Mouse (Mus musculus) embryonic facial prominence, embryonic 12.5 days (tissue): ENCODE data around the gene Acad10. TPM values are rescaled to one million over a fixed set of nuclear protein-coding genes. Genes with fewer than 3 reads are reported as not detected.

Source experiments
- ATAC-seq: fragments of 200-750 bp; cut with Nextera tagmentation; 2 replicates; pipeline ENCODE4 v1.8.0; 2017; ENCODE audit not compliant: insufficient number of reproducible peaks, insufficient read depth, low FRiP score, low TSS enrichment
- H3K27ac ChIP-seq: fragments of 300-500 bp; sonication (generic); 2 replicates; pipeline ENCODE4 v1.5.1; 2016; ENCODE audit warnings: mild to moderate bottlenecking
- H3K27me3 ChIP-seq: fragments of 300-500 bp; sonication (generic); 2 replicates; pipeline ENCODE4 v1.6.1; 2016; ENCODE audit warnings: mild to moderate bottlenecking, moderate library complexity
- H3K36me3 ChIP-seq: fragments of 300-500 bp; sonication (generic); 2 replicates; pipeline ENCODE4 v1.6.1; 2016; ENCODE audit warnings: mild to moderate bottlenecking
- H3K4me1 ChIP-seq: fragments of 300-500 bp; sonication (generic); 2 replicates; pipeline ENCODE4 v1.6.1; 2016
- H3K4me2 ChIP-seq: fragments of 300-500 bp; sonication (generic); replicated peaks from 2 replicates; pipeline ENCODE4 v1.6.1; 2016; ENCODE audit warnings: mild to moderate bottlenecking, moderate library complexity
- H3K4me3 ChIP-seq: fragments of 300-500 bp; sonication (generic); 2 replicates; pipeline ENCODE4 v1.5.1; 2016; ENCODE audit warnings: mild to moderate bottlenecking
- H3K9ac ChIP-seq: fragments of 300-500 bp; sonication (generic); 2 replicates; pipeline ENCODE4 v1.6.1; 2016; ENCODE audit warnings: mild to moderate bottlenecking, moderate library complexity
- H3K9me3 ChIP-seq: fragments of 300-500 bp; sonication (generic); 2 replicates; pipeline ENCODE4 v1.6.1; 2016; ENCODE audit warnings: mild to moderate bottlenecking, moderate library complexity
- WGBS: fragments of 180-500 bp; shearing (Covaris S2); methylation state at CpG from one replicate; pipeline ENCODE4 v1.1.7; 2016; 5-methylcytosine and 5-hydroxymethylcytosine counted together
- polyA plus RNA-seq: library from polyadenylated mRNA; unstranded; fragments of >200 nt; fragmentation: Nextera tagmentation; extraction: Ambion mirVana; gene quantifications from 2 replicates; pipeline ENCODE4 v1.2.1, GENCODE M21; 2016

The Acad10 gene
- polyA plus RNA-seq, 1 experiment from 2014 or later = 2.2 TPM

DNA sequence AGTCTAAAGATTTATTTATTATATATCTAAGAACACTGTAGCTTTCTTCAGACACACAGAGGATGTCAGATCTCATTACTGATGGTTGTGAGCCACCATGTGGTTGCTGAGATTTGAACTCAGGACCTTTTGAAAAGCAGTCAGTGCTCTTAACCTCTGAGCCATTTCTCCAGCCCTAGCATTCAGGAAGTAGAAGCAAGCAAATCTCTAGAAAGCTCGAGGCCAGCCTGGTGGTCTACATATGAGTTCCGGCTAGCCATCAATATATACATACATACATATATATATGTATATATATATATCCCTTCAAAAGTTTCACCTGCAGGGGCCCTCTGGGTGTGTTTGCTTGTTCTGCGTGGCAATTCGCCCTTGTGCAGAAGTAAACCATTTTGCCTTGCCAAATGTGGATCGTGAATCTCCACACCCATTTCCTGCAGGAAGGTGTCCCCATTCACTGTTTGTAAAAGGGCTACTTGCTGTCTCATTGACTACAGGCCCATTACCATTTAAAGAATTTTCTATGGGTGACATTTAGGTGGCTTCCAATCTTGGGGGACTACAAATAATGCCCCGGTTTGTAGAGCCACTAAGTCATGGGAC lies 65.5 kb downstream of the Acad10 start:
- no peaks in the 10 kb centered on the region for H3K9me3 ChIP-seq
- H3K27ac ChIP-seq = peak overlapping the region; percentile 91
- H3K36me3 ChIP-seq = no peaks in the 10 kb centered on the region
- no peak overlapping the region for H3K9ac ChIP-seq
- peak overlapping the region; percentile 92 for H3K4me2 ChIP-seq
- no peak overlapping the region for H3K4me3 ChIP-seq
- no peaks in the 10 kb centered on the region for H3K27me3 ChIP-seq
- peaks cover 15% of the 10 kb centered on the region; the same call in 1 of the 2 replicates for H3K4me1 ChIP-seq
- no peak for ATAC-seq
- 83% methylated on average over 6 of the region's 6 CpGs for WGBS

DNA sequence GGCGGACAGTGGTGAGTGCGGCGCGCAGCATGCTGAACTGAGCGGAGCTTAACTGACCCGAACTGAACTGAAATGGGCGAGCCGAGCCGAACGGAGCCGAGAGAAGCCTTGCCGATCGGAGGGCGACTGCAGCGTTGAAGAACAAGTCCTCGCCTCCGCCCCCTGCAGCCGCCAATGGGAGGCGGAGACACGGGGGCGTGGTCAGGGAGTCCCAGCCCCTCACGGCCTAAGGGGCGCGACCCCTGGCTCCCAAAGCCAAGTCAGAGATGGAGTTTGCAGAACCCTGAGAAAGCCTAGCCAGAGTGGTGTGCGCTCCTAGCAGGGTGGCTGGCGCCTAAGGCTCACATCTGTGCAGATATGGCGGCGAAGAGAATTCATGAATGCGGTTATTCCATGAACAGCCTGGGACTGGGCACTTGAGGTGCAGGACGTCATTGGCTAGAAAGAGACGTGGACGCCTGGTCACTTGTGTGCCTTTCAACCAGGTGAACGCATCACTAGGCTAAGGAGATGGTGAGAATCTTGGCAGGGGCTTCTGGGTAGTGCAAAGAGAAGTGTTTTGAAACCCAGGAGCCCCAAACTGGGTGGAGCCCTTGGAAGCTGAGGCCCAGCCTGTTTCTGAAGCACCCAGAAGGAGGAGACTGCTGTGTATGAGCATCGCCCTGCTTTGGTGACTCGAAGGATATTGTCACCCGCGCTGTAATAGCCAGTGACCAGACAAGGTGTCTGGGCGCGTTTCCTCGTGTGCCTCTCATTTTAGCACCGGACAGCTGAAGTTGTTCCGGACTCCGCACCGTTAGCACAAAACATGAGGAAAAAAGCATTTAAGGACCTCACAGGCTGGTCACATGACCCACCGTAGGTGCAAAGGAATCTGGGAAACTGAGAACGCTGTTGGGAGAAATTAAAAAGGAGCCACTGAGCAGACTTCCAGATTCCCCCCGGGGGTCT lies 66.6 kb downstream of the Acad10 start, which contains the start of gene Aldh2:
Gene Aldh2 (minus strand): TSS at position 374 of the 951 bp plus-strand sequence.
- Histone ChIP-seq H3K4me3 (peak within 1 kb of the TSS; percentile 88), H3K4me1 (peaks cover 15% of the 10 kb centered on the region; the same call in 1 of the 2 replicates), H3K9me3 (no peaks in the 10 kb centered on the region), H3K9ac (peak within 1 kb of the TSS; percentile 77), H3K27me3 (no peaks in the 10 kb centered on the region), H3K36me3 (no peaks in the 10 kb centered on the region), H3K4me2 (peak within 1 kb of the TSS; percentile 92), H3K27ac (peak within 1 kb of the TSS; percentile 91)
- ATAC-seq = peak; percentile 88
- 2% methylated on average over 47 of the region's 47 CpGs for WGBS

DNA sequence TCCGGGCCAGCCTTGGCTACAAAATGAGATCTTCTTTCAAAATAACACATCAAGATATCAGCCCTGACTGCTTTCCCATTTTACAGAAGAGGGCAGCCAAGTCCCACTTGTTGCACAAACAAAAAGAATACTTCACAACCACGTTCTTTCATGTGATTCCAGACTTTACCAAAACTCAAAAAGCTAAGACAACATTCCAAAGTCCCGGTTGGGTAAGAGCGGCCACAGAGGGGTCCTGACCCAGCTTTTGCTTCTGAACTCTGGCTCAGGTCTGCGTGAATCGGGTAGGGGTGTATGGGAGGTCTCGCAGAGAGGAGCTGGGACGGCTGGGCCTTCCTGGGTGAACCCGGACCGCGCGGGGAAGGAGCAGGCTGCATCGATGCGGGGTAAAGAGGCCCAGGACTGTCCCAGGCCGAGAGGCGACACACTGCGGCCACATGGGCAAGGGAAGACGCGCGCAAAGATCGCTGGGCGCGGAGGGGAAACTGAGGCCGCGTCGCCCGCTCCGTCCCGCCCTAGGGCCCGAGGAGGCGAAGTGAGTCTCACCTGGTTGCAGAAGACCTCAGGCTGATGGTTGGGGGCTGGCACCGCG lies 67.4 kb downstream of the Acad10 start:
- Histone ChIP-seq H3K4me3 (peak overlapping the region; percentile 88), H3K27me3 (no peaks in the 10 kb centered on the region), H3K36me3 (no peaks in the 10 kb centered on the region), H3K4me1 (peaks cover 15% of the 10 kb centered on the region; the same call in 1 of the 2 replicates), H3K4me2 (peak overlapping the region; percentile 92), H3K27ac (peak overlapping the region; percentile 91), H3K9ac (peak overlapping the region; percentile 77), H3K9me3 (no peaks in the 10 kb centered on the region)
- peak; percentile 59 for ATAC-seq
- 3% methylated on average over 33 of the region's 33 CpGs for WGBS

DNA sequence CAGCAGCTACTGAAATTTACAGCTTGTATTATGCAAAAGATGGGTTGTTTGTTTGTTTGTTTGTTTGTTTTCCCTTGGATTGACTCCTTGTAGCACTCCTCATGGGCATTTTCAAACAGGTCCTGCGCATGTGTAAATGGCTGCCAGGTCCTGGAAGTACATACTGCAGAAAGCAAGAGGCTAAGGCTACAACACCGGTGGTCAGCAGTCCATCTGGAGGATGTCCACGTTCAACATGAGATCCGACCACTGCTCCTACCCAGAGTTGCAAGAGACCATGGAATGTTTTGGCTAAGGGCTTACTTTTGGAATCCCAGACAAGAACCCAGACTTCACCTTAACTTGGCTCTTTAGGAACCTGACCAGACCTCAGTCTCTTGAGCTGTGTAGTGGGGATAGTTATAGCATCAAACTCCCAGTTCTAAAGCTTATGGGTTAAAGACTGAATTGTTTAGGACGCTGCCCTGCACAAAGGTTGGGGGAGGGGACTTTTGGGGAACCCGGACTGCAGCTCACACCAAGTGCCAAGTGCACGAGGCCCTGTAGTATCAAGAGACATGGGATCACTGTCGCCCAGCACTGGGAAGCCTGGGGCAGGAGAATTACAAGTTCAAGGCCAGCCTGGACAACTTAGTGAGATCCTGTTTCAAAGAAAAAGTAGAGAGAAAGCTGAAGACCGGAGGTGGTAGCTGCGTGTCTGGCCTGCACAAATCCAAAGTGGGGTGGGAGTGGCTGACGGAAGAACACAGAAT lies 68.1 kb downstream of the Acad10 start:
- H3K27me3 ChIP-seq = no peaks in the 10 kb centered on the region
- H3K9me3 ChIP-seq = no peaks in the 10 kb centered on the region
- H3K4me1 ChIP-seq = peaks cover 15% of the 10 kb centered on the region; the same call in 1 of the 2 replicates
- peak overlapping the region; percentile 77 for H3K9ac ChIP-seq
- ATAC-seq = no peak
- WGBS = 56% methylated on average over 11 of the region's 11 CpGs
- H3K4me3 ChIP-seq = peak overlapping the region; percentile 88
- peak overlapping the region; percentile 92 for H3K4me2 ChIP-seq
- H3K27ac ChIP-seq = no peak overlapping the region
- no peaks in the 10 kb centered on the region for H3K36me3 ChIP-seq

DNA sequence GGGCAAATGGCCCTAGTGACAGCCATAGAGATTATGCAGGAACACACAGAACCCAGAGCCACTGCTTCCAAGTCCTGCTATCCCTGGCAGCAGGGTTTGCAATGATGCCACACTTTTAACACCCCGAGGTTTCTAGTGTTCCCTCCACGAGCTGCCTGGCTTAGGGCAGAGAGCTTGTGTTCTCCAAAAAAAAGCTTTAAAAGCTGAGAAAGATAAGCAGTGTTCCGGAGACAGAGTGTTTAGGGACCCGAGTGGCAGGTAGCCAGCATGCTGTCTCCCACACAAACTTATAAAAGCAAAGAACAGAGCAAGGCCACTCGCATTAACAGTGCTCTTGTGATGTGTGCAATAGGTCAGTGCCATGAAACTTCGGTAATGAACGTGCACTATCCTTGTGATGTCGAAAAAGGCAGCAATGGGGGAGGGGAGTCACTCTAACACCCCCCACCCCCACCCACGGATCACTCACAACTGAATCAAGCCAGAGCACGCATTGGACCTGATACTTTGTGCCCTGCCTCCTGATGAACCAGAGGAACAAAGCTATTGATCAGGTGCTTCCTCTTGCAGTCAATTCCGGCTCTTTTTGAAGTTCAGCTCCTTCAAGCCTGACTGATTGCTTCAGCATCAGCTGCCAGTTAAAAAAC lies 68.8 kb downstream of the Acad10 start:
- Histone ChIP-seq H3K27me3 (no peaks in the 10 kb centered on the region), H3K9me3 (no peaks in the 10 kb centered on the region), H3K4me2 (0 out of 2 replicates have a peak overlapping the region, but pooled peaks have one; percentile 92), H3K4me1 (peaks cover 15% of the 10 kb centered on the region; the same call in 1 of the 2 replicates), H3K36me3 (no peaks in the 10 kb centered on the region), H3K9ac (no peak overlapping the region), H3K4me3 (no peak overlapping the region), H3K27ac (no peak overlapping the region)
- 82% methylated on average over 11 of the region's 11 CpGs for WGBS
- no peak for ATAC-seq

DNA sequence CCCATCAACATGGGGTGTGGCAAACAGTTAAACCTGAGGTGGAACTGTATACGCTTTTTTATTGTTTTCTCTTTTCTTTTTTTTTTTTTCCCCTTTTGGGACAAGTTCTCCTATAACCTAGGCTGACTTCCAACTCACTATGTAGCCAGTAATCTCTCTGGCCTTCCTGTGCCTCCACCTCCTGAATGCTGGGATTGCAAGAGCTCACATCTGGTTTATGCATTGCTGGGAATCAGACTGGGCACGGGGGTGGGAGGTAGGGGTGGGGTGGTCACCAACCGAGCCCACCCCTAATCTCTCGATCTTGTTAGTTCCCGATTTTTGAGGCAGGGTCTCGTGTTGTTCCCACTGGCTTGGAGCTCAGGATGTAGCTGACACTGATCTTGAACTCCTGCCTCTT lies 70.4 kb downstream of the Acad10 start:
- 88% methylated on average over 6 of the region's 6 CpGs for WGBS
- no peak overlapping the region for H3K4me2 ChIP-seq
- no peaks in the 10 kb centered on the region for H3K27me3 ChIP-seq
- no peaks in the 10 kb centered on the region for H3K9me3 ChIP-seq
- H3K27ac ChIP-seq = no peak overlapping the region
- no peak overlapping the region for H3K9ac ChIP-seq
- no peak for ATAC-seq
- H3K4me3 ChIP-seq = no peak overlapping the region
- no peaks in the 10 kb centered on the region for H3K36me3 ChIP-seq
- H3K4me1 ChIP-seq = peaks cover 15% of the 10 kb centered on the region; the same call in 1 of the 2 replicates

DNA sequence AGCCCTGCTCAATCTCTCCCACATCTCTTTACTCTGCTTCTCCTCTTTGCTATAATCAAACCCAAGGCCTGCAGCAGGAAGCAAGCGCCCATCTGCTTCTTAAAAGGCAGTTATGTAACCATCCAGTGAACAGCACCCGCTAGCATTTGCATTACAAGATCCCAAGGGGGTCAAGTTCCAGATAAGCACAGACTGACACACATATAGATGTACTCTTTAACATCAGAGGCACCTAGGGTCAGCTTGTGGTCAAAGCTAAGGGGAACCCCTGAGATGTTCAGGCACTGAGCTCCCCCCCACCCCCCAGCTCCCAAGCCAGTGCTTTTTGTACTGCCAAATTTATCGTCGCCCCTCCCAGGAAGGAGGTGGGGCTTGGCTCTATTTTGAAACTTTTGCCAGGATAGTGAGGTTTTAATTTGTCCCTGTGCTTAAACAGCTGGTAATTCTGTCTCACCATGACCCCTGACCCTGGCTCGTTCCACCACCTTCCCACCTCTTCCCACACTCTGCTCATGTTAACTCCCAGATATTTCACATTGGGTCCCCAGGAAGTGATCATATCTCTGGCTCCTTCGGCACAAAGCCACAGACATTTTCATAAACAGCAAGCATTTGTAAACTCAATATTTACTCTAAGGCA lies 73.8 kb downstream of the Acad10 start:
- H3K9ac ChIP-seq = no peak overlapping the region
- no peak for ATAC-seq
- 56% methylated on average over 6 of the region's 6 CpGs for WGBS

DNA sequence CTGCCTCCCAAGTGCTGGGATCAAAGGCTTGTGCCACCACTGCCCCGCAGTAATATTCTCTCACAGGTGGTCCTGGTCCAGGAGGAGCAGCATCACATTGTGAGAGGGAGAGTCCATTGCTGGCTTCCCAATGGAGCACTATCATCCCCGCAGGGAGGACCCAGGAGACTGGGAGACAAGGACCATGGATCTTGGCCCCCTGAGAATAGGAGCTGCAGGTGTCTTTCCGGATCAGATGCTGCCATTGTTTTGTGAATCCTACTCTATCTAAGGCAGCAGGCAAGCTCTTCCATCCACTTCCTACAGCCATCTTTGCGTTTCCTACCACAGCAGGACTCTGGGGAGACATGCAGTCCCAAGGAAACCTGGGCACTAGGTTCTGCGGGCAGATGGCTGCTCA lies 74.6 kb downstream of the Acad10 start:
- no peak overlapping the region for H3K4me2 ChIP-seq
- WGBS = 87% methylated on average over 5 of the region's 5 CpGs

More for the DNA sequence above, 73.8 kb downstream of the Acad10 start:
- Histone ChIP-seq H3K27ac (no peak overlapping the region), H3K4me1 (peaks cover 11% of the 10 kb centered on the region), H3K4me3 (no peak overlapping the region), H3K27me3 (no peaks in the 10 kb centered on the region), H3K9me3 (no peaks in the 10 kb centered on the region), H3K4me2 (no peak overlapping the region), H3K36me3 (no peaks in the 10 kb centered on the region)

DNA sequence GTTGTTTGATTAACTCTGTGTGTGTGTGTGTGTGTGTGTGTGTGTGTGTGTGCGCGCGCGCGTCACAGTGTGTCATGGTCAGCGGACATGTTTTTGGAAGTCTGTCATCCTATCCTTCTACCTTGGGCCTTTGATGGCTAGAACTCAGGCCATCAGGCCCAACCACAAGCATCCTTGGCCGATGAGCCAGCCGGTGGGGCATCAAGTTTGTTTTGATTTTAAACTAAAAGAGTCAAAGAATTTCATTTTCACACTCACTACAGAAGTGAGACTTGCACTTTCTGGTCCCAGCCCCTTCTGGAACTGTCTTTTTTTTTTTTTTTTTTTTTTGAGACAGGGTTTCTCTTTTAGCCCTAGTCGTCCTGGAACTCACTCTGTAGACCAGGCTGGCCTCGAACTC lies 75.3 kb downstream of the Acad10 start:
- H3K4me2 ChIP-seq = no peak overlapping the region
- H3K4me3 ChIP-seq = no peak overlapping the region
- H3K36me3 ChIP-seq = peaks cover 6% of the 10 kb centered on the region; the same call in 1 of the 2 replicates
- 94% methylated on average over 10 of the region's 10 CpGs for WGBS
- ATAC-seq = no peak
- H3K27ac ChIP-seq = no peak overlapping the region
- H3K27me3 ChIP-seq = no peaks in the 10 kb centered on the region
- H3K9ac ChIP-seq = no peak overlapping the region
- H3K4me1 ChIP-seq = peaks cover 8% of the 10 kb centered on the region
- H3K9me3 ChIP-seq = no peaks in the 10 kb centered on the region

More for the DNA sequence above, 74.6 kb downstream of the Acad10 start:
- H3K4me1 ChIP-seq = peaks cover 8% of the 10 kb centered on the region
- no peaks in the 10 kb centered on the region for H3K36me3 ChIP-seq
- no peak overlapping the region for H3K4me3 ChIP-seq
- no peak overlapping the region for H3K9ac ChIP-seq
- no peaks in the 10 kb centered on the region for H3K27me3 ChIP-seq
- ATAC-seq = no peak
- no peak overlapping the region for H3K27ac ChIP-seq
- H3K9me3 ChIP-seq = no peaks in the 10 kb centered on the region

DNA sequence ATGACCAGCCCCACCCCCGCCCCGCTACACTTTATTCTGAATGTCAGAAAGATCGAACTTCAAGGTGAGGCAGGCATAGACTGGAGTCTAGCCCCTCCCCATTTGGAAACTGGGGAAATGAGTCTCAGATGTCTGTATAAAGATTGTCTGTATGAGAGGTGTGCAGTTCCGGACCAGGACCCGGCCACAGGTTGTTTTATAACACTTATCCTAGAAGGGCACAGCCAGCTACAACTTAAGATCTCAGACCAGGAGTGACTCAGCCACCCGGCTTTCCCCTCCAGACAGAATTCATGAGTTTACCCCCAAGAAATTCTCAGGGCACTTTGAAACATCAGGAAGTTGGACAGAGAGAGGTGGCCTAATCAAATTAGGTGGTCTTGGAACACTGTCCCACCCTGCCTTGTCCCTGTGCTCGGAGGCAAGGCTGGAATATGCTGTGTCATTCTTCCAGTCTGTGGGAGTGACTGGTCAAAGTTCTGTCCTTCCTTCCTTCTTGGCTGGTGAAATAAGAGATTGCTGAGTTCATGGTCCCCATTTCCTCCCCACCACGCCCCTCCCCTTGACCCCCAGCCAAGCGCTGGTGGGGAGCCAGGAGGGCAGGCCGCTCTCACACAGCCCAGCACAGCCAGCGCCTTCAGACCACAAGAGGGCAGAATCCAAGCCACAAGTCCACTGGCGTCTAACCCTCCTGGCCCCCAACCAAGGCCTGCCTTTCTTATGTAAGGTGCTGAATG lies 76.4 kb downstream of the Acad10 start:
- H3K27me3 ChIP-seq = no peaks in the 10 kb centered on the region
- no peak overlapping the region for H3K9ac ChIP-seq
- no peak for ATAC-seq

More for the DNA sequence above, 76.4 kb downstream of the Acad10 start:
- Histone ChIP-seq H3K4me2 (no peak overlapping the region), H3K4me1 (peaks cover 8% of the 10 kb centered on the region), H3K36me3 (peaks cover 17% of the 10 kb centered on the region), H3K9me3 (no peaks in the 10 kb centered on the region), H3K27ac (no peak overlapping the region), H3K4me3 (no peak overlapping the region)
- WGBS = 51% methylated on average over 12 of the region's 12 CpGs
